Mouse (Mus musculus): ENCODE results near the gene Mfsd11.
"Not testable (repeated sequence)": the region's sequence is repeated elsewhere in the genome, so short reads cannot be mapped to it uniquely, and the experiment has no call there.

Mfsd11 gene

GRCm38 (mm10) chr11:116882446-116882845 lies 30.2 kb downstream of the Mfsd11 start:
- DNase-seq (ENCODE audit: low spot score), result no peak

GRCm38 (mm10) chr11:116884061-116884460 lies 31.8 kb downstream of the Mfsd11 start:
- DNase-seq (ENCODE audit: low spot score), result no peak

- DNase-seq (ENCODE audit: low spot score), result peak; percentile 71
These were observed 33.3 kb downstream of the Mfsd11 start for GRCm38 (mm10) chr11:116885275-116886151.

GRCm38 (mm10) chr11:116887136-116887535 lies 34.9 kb downstream of the Mfsd11 start:
- DNase-seq (ENCODE audit: low spot score), result no peak

- DNase-seq (ENCODE audit: low spot score), result no peak
These were observed 41.5 kb downstream of the Mfsd11 start for GRCm38 (mm10) chr11:116893532-116894442.

- no peak for DNase-seq (ENCODE audit: low spot score)
These were observed 43.2 kb downstream of the Mfsd11 start for GRCm38 (mm10) chr11:116895402-116895801.

GRCm38 (mm10) chr11:116899247-116899646 lies 47.0 kb downstream of the Mfsd11 start:
- DNase-seq (ENCODE audit: low spot score), result no peak

GRCm38 (mm10) chr11:116902588-116902987 lies 50.3 kb downstream of the Mfsd11 start:
- not testable (repeated sequence) for DNase-seq (ENCODE audit: low spot score)

- DNase-seq (ENCODE audit: low spot score), result no peak
These were observed 53.7 kb downstream of the Mfsd11 start for GRCm38 (mm10) chr11:116905741-116906456.

- no peak for DNase-seq (ENCODE audit: low spot score)
These were observed 61.3 kb downstream of the Mfsd11 start for GRCm38 (mm10) chr11:116913573-116913972.

GRCm38 (mm10) chr11:116914267-116914885 lies 62.1 kb downstream of the Mfsd11 start:
- DNase-seq (ENCODE audit: low spot score), result no peak

- no peak for DNase-seq (ENCODE audit: low spot score)
These were observed 63.0 kb downstream of the Mfsd11 start for GRCm38 (mm10) chr11:116915241-116915640.

- no peak for DNase-seq (ENCODE audit: low spot score)
These were observed 65.1 kb downstream of the Mfsd11 start for GRCm38 (mm10) chr11:116917361-116917760.

GRCm38 (mm10) chr11:116918323-116919185 lies 66.3 kb downstream of the Mfsd11 start, which contains the start of gene Mgat5b:
Gene Mgat5b, plus strand, starts transcription at chr11:116918863.
- DNase-seq (ENCODE audit: low spot score), result peak; percentile 51

- DNase-seq (ENCODE audit: low spot score), result no peak
These were observed 67.2 kb downstream of the Mfsd11 start for GRCm38 (mm10) chr11:116919186-116920020.

GRCm38 (mm10) chr11:116920746-116921145 lies 68.5 kb downstream of the Mfsd11 start:
- DNase-seq (ENCODE audit: low spot score), result no peak

GRCm38 (mm10) chr11:116922058-116922457 lies 69.8 kb downstream of the Mfsd11 start:
- DNase-seq (ENCODE audit: low spot score), result no peak

Measured in layer of hippocampus, adult 9-10 months (tissue).